Mouse (Mus musculus) thymus, adult 2 months (tissue): Measurements from ENCODE around the gene Surf1. TPM values are rescaled to one million over a fixed set of nuclear protein-coding genes. Genes with fewer than 3 reads are reported as not detected.

Experiments used
- DNase-seq: peaks from one replicate; pipeline ENCODE4 v3.0.0; 2021
- H3K27ac ChIP-seq: fragments of 200-500 bp; 2 replicates; pipeline ENCODE4 v1.5.1; 2012; ENCODE audit warnings: low read length, control low read depth; ENCODE audit not compliant: control insufficient read depth, insufficient read depth
- H3K27me3 ChIP-seq: fragments of 200-500 bp; 2 replicates; pipeline ENCODE4 v1.6.1; 2012; ENCODE audit warnings: mild to moderate bottlenecking, low read length, moderate library complexity, mixed read lengths; ENCODE audit not compliant: control insufficient read depth, insufficient read depth
- H3K36me3 ChIP-seq: fragments of 200-500 bp; 2 replicates; pipeline ENCODE4 v1.6.1; 2012; ENCODE audit warnings: mild to moderate bottlenecking, low read length, moderate library complexity; ENCODE audit not compliant: control insufficient read depth, insufficient read depth
- H3K4me1 ChIP-seq: fragments of 200-500 bp; replicated peaks from 2 replicates; pipeline ENCODE4 v1.6.1; 2012; ENCODE audit warnings: low read length; ENCODE audit not compliant: control insufficient read depth, insufficient read depth
- H3K4me3 ChIP-seq: fragments of 200-500 bp; 2 replicates; pipeline ENCODE4 v1.5.1; 2012; ENCODE audit warnings: mild to moderate bottlenecking, low read length, control low read depth, moderate library complexity; ENCODE audit not compliant: control insufficient read depth, insufficient read depth
- CTCF ChIP-seq: fragments of 200-500 bp; IDR thresholded peaks from 2 replicates; pipeline ENCODE4 v1.5.1; 2012; ENCODE audit warnings: mild to moderate bottlenecking, control low read depth, low read length, moderate library complexity, borderline replicate concordance; ENCODE audit not compliant: control insufficient read depth, poor library complexity, insufficient read depth; ENCODE audit errors: extremely low read depth
- POLR2A ChIP-seq: fragments of 200-500 bp; IDR thresholded peaks from 2 replicates; pipeline ENCODE4 v1.6.1; 2012; ENCODE audit warnings: mild to moderate bottlenecking, low read length, control low read depth, moderate library complexity; ENCODE audit not compliant: control insufficient read depth, poor library complexity, insufficient read depth; ENCODE audit errors: extremely low read depth
- WGBS: fragments of 180-500 bp; shearing (Covaris S2); methylation state at CpG from one replicate; pipeline ENCODE4 v1.1.7; 2018; 5-methylcytosine and 5-hydroxymethylcytosine counted together
- polyA plus RNA-seq: library from polyadenylated mRNA; depleted of rRNA; stranded (reverse); fragments of >200 nt; gene quantifications from 2 replicates; pipeline ENCODE4 v1.2.3, GENCODE M21; 2012

Surf1 gene
- polyA plus RNA-seq, 1 experiment, result 78.5 TPM

- H3K27ac ChIP-seq, result no peak overlapping the region
- no peak overlapping the region for H3K4me3 ChIP-seq
- H3K36me3 ChIP-seq, result no peaks in the 10 kb centered on the region
- WGBS, result 96% methylated on average over 3 of the region's 3 CpGs
- no peaks in the 10 kb centered on the region for H3K4me1 ChIP-seq
- TF ChIP-seq CTCF (no peak), POLR2A (no peak)
- H3K27me3 ChIP-seq, result no peaks in the 10 kb centered on the region
- DNase-seq, result no peak
These were observed 26.9 kb upstream of the Surf1 start for GRCm38 (mm10) chr2:26943253-26943652.

- WGBS, result 48% methylated on average over 5 of the region's 5 CpGs
These were observed 25.2 kb upstream of the Surf1 start for GRCm38 (mm10) chr2:26941539-26941938.

GRCm38 (mm10) chr2:26936425-26936824 lies 20.1 kb upstream of the Surf1 start:
- Histone ChIP-seq H3K4me3 (no peak overlapping the region), H3K4me1 (peaks cover 32% of the 10 kb centered on the region), H3K36me3 (no peaks in the 10 kb centered on the region), H3K27ac (peak overlapping the region; percentile 75), H3K27me3 (no peaks in the 10 kb centered on the region)
- DNase-seq, result peak; percentile 55
- 3% methylated on average over 1 of the region's 1 CpGs for WGBS
- TF ChIP-seq POLR2A (no peak), CTCF (no peak)

More at GRCm38 (mm10) chr2:26941539-26941938, 25.2 kb upstream of the Surf1 start:
- Histone ChIP-seq H3K4me1 (peaks cover 3% of the 10 kb centered on the region), H3K4me3 (no peak overlapping the region), H3K27ac (no peak overlapping the region), H3K27me3 (no peaks in the 10 kb centered on the region), H3K36me3 (no peaks in the 10 kb centered on the region)
- DNase-seq, result no peak
- TF ChIP-seq CTCF (0 out of 2 replicates have a peak, but pooled peaks have one; percentile 16), POLR2A (no peak)

GRCm38 (mm10) chr2:26935286-26935685 lies 19.0 kb upstream of the Surf1 start:
- 12% methylated on average over 2 of the region's 2 CpGs for WGBS
- peak; percentile 43 for DNase-seq
- Histone ChIP-seq H3K4me1 (peaks cover 38% of the 10 kb centered on the region), H3K4me3 (no peak overlapping the region), H3K27ac (peak overlapping the region; percentile 78), H3K27me3 (no peaks in the 10 kb centered on the region), H3K36me3 (no peaks in the 10 kb centered on the region)
- no peak for TF ChIP-seq POLR2A
- no peak for TF ChIP-seq CTCF

GRCm38 (mm10) chr2:26933304-26934055 lies 17.1 kb upstream of the Surf1 start, which contains the start of the genes Surf4 and Stkld1:
Surf4 (minus strand) TSS chr2:26933928.
Stkld1 (plus strand) TSS chr2:26934047.
- Histone ChIP-seq H3K27ac (peak within 1 kb of the TSS; percentile 56), H3K27me3 (no peaks in the 10 kb centered on the region), H3K4me1 (peaks cover 38% of the 10 kb centered on the region), H3K4me3 (peak within 1 kb of the TSS; percentile 77), H3K36me3 (no peaks in the 10 kb centered on the region)
- peak; percentile 93 for DNase-seq
- TF ChIP-seq CTCF, result peak; percentile 22; the same call in 1 of the 2 replicates
- peak; percentile 76 for TF ChIP-seq POLR2A
- whole genome bisulfite sequencing, result 2% methylated on average over 64 of the region's 70 CpGs

DNA sequence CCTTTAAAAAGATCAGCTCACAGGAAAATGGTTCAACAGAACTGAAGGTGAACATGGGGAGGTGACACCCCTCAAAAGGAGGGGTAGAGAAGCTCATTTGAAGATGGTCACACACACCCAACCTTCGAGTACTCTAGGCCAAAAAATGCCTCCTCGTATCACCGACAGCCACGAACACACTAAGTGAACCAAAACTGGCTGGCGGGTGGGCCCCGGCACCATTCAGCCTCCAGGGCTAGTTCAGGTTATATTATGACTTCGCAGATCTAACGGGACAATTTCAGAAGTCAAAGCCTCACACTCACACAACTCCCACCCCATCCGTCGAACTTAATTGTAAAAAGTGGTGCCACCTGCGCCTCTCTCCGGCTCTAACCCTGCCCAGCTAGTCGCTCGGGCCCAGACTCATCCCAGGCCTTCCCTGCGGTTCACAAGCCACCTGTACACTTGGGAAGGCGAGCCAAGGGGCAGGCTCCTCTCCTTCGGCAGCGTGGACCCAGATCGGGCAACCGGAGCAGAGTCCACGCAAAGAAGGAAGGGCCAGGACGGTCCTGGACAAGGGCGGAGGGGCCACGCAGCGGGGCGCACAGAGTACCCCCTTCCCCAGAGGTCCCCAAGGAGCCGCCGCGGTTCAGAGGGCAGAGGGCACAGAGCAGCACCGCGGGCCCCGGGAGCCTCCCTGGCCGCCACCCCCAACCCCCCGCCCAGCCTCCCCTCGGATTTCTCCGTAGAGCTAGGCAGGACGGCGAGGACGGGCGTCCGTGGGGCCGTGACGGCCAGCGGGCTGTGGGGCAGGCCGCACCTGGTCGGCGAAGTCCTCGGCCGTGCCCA lies 16.4 kb upstream of the Surf1 start:
- peaks cover 38% of the 10 kb centered on the region for H3K4me1 ChIP-seq
- TF ChIP-seq POLR2A (no peak), CTCF (0 out of 2 replicates have a peak, but pooled peaks have one; percentile 35)
- DNase-seq, result no peak
- H3K4me3 ChIP-seq, result peak overlapping the region; percentile 77
- H3K27ac ChIP-seq, result peak overlapping the region; percentile 15; the same call in 1 of the 2 replicates
- no peaks in the 10 kb centered on the region for H3K27me3 ChIP-seq
- under 1% methylated on average over 48 of the region's 49 CpGs for WGBS
- H3K36me3 ChIP-seq, result no peaks in the 10 kb centered on the region
